Mouse (Mus musculus) CD8-positive naive resting alpha-beta T cell, adult 2 months (primary cell): Measurements from ENCODE around the gene Eme2.

Source experiments
- DNase-seq, 2 experiments: peaks; one replicate each; pipeline ENCODE4 v3.0.0; 2022; ENCODE audit warnings: low read depth in 2 of 2, low spot score in 2 of 2

Eme2 gene

GRCm38 (mm10) chr17:24841133-24841532, 53.8 kb downstream of the Eme2 start:
- DNase-seq, result peak; percentile 23 to 38

GRCm38 (mm10) chr17:24840341-24840740, 54.5 kb downstream of the Eme2 start:
- DNase-seq, result no peak

GRCm38 (mm10) chr17:24839842-24840241, 55.0 kb downstream of the Eme2 start, which contains the start of gene Hagh:
TSS of gene Hagh (plus strand) at chr17:24840143.
- DNase-seq, result no peak
